Mouse (Mus musculus) liver, embryonic 14.5 days (tissue): Measurements from ENCODE around the gene Idnk. TPM values are rescaled to one million over a fixed set of nuclear protein-coding genes. Genes with fewer than 3 reads are reported as not detected.

Experiments used
- ATAC-seq: fragments of 200-750 bp; cut with Nextera tagmentation; 2 replicates; pipeline ENCODE4 v1.8.0; 2017; ENCODE audit warnings: moderate number of reproducible peaks, mild to moderate bottlenecking, moderate library complexity; ENCODE audit not compliant: insufficient read depth
- DNase-seq, 3 experiments: peaks; one replicate each; pipeline ENCODE4 v3.0.0-alpha.2; 2012 to 2013; ENCODE audit warnings: low read depth in 3 of 3, low spot score in 3 of 3
- H3K27ac ChIP-seq: fragments of 300-500 bp; sonication (generic); 2 replicates; pipeline ENCODE4 v1.5.1; 2014; ENCODE audit warnings: moderate library complexity, mild to moderate bottlenecking, control low read depth, inconsistent platforms
- H3K27me3 ChIP-seq: fragments of 300-500 bp; sonication (generic); 2 replicates; pipeline ENCODE4 v1.6.1; 2014; ENCODE audit warnings: mild to moderate bottlenecking, low read length, moderate library complexity; ENCODE audit not compliant: control insufficient read depth, insufficient read depth
- H3K36me3 ChIP-seq: fragments of 300-500 bp; sonication (generic); replicated peaks from 2 replicates; pipeline ENCODE4 v1.6.1; 2014; ENCODE audit warnings: low read depth; ENCODE audit not compliant: control insufficient read depth, insufficient read depth
- H3K4me1 ChIP-seq, 2 experiments: fragments of 200-500 bp in 1 of 2; fragments of 300-500 bp in 1 of 2; sonication (generic) in 1 of 2; replicated peaks; 2 replicates each; pipeline ENCODE4 v1.6.1; 2012 to 2014; ENCODE audit warnings: antibody characterized with exemption in 1 of 2, inconsistent platforms in 1 of 2, low read length in 1 of 2; ENCODE audit not compliant: control insufficient read depth in 2 of 2, insufficient read depth in 2 of 2
- H3K4me2 ChIP-seq: fragments of 300-500 bp; sonication (generic); 2 replicates; pipeline ENCODE4 v1.6.1; 2014; ENCODE audit warnings: low read depth, mild to moderate bottlenecking, control low read depth, moderate library complexity
- H3K4me3 ChIP-seq, 2 experiments: fragments of 200-500 bp in 1 of 2; fragments of 300-500 bp in 1 of 2; sonication (generic) in 1 of 2; 2 replicates each; pipeline ENCODE4 v1.5.1; 2012 to 2014; ENCODE audit warnings: low read depth in 2 of 2, low read length in 2 of 2, mild to moderate bottlenecking in 2 of 2, control low read depth in 1 of 2, inconsistent platforms in 1 of 2, moderate library complexity in 1 of 2; ENCODE audit not compliant: insufficient read depth in 1 of 2
- H3K9ac ChIP-seq: fragments of 300-500 bp; sonication (generic); replicated peaks from 2 replicates; pipeline ENCODE4 v1.6.1; 2014; ENCODE audit warnings: mild to moderate bottlenecking, control low read depth, moderate library complexity
- H3K9me3 ChIP-seq: fragments of 300-500 bp; sonication (generic); 2 replicates; pipeline ENCODE4 v1.6.1; 2016; ENCODE audit warnings: low read length, mixed read lengths; ENCODE audit not compliant: control insufficient read depth
- CTCF ChIP-seq: IDR thresholded peaks from 2 replicates; pipeline ENCODE4 v1.5.1; 2016; ENCODE audit warnings: antibody characterized with exemption, low read depth, control low read depth
- EP300 ChIP-seq: IDR thresholded peaks from 2 replicates; pipeline ENCODE4 v1.6.1; 2016; ENCODE audit warnings: antibody characterized with exemption, low read depth
- WGBS: fragments of 180-500 bp; shearing (Covaris S2); extraction: QIAGEN DNeasy Blood & Tissue Kit; methylation state at CpG from one replicate; pipeline ENCODE4 v1.1.7; 2014; ENCODE audit not compliant: insufficient replicate concordance; 5-methylcytosine and 5-hydroxymethylcytosine counted together
- polyA plus RNA-seq, 2 experiments: library from polyadenylated mRNA; depleted of rRNA in 1 of 2; stranded (reverse) in 1 of 2; unstranded in 1 of 2; fragments of >200 nt; fragmentation: Nextera tagmentation in 1 of 2; extraction: Ambion mirVana in 1 of 2; gene quantifications; 2 replicates each; pipeline versions ENCODE4 v1.2.1 to v1.2.3; 2012 to 2014

The Idnk gene
- polyA plus RNA-seq, 2 experiments: 6.9 to 17.7 TPM

GRCm38 (mm10) chr13:58158099-58158912 is 857 bp downstream of the Idnk start:
- no peaks in the 10 kb centered on the region; the same call in 1 of the 2 replicates for H3K36me3 ChIP-seq
- DNase-seq (peak; percentile 83 to 88 (median 83)), ATAC-seq (peak; percentile 67)
- no peaks in the 10 kb centered on the region for H3K27me3 ChIP-seq
- H3K4me3 ChIP-seq: peak overlapping the region; percentile 79 to 90
- H3K4me2 ChIP-seq: peak overlapping the region; percentile 83
- H3K9ac ChIP-seq: peak overlapping the region; percentile 76
- no peaks in the 10 kb centered on the region for H3K9me3 ChIP-seq
- H3K4me1 ChIP-seq: peaks cover 0 to 6% of the 10 kb centered on the region in 2 experiments; a peak in 2 of 4 replicates
- 3% methylated on average over 16 of the region's 16 CpGs for WGBS
- H3K27ac ChIP-seq: peak overlapping the region; percentile 53
- no peak for TF ChIP-seq EP300
- TF ChIP-seq CTCF: peak; percentile 98

DNA sequence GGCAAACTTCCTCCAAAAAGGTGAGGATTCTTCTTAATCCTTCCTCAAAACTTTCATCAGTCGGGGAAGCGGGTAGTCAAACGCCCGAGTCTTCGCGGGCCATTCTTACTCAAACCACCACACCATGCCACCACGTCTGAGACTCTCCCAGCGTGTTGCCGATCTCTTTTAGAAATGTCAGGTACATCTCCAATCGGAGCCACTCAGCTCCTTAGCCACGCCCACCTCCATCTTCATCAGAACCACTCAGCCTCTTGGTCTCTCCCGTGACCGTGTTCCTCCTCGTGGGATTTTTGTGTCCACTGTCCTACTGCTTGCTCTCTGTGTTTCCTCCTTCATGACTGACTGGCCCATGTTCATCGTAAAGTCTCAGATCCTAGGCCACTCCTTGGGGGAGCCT is 3.3 kb downstream of the Idnk start:
- Histone ChIP-seq H3K9me3 (no peaks in the 10 kb centered on the region), H3K36me3 (no peaks in the 10 kb centered on the region; the same call in 1 of the 2 replicates), H3K9ac (no peak overlapping the region), H3K4me1 (peaks cover 0 to 6% of the 10 kb centered on the region in 2 experiments; a peak in 2 of 4 replicates), H3K27ac (no peak overlapping the region), H3K4me2 (no peak overlapping the region), H3K4me3 (no peak overlapping the region), H3K27me3 (no peaks in the 10 kb centered on the region)
- TF ChIP-seq EP300 (no peak), CTCF (no peak)
- DNase-seq: no peak
- ATAC-seq: no peak
- 82% methylated on average over 15 of the region's 15 CpGs for WGBS

GRCm38 (mm10) chr13:58163343-58163742 is 5.9 kb downstream of the Idnk start:
- DNase-seq: no peak
- H3K4me1 ChIP-seq: no peaks in the 10 kb centered on the region
- no peaks in the 10 kb centered on the region; the same call in 1 of the 2 replicates for H3K36me3 ChIP-seq
- H3K4me3 ChIP-seq: no peak overlapping the region
- WGBS: 81% methylated on average over 12 of the region's 12 CpGs
- TF ChIP-seq EP300 (no peak), CTCF (no peak)
- H3K9ac ChIP-seq: no peak overlapping the region
- no peaks in the 10 kb centered on the region for H3K9me3 ChIP-seq
- no peak overlapping the region for H3K4me2 ChIP-seq
- no peak overlapping the region for H3K27ac ChIP-seq
- H3K27me3 ChIP-seq: no peaks in the 10 kb centered on the region
- no peak for ATAC-seq

- Histone ChIP-seq H3K9me3 (no peaks in the 10 kb centered on the region), H3K27me3 (no peaks in the 10 kb centered on the region), H3K4me1 (no peaks in the 10 kb centered on the region), H3K27ac (no peak overlapping the region), H3K4me2 (no peak overlapping the region), H3K36me3 (no peaks in the 10 kb centered on the region; the same call in 1 of the 2 replicates), H3K9ac (no peak overlapping the region), H3K4me3 (no peak overlapping the region)
- ATAC-seq (no peak), DNase-seq (no peak)
- TF ChIP-seq EP300: no peak
- TF ChIP-seq CTCF: no peak
These were observed 10.7 kb downstream of the Idnk start for GRCm38 (mm10) chr13:58168119-58168518.

- no peak overlapping the region for H3K4me3 ChIP-seq
- H3K27me3 ChIP-seq: no peaks in the 10 kb centered on the region
- 85% methylated on average over 3 of the region's 3 CpGs for WGBS
- H3K4me2 ChIP-seq: no peak overlapping the region
- no peaks in the 10 kb centered on the region; a peak in 1 of 4 replicates for H3K4me1 ChIP-seq
- DNase-seq (no peak), ATAC-seq (no peak)
- peaks cover 31% of the 10 kb centered on the region for H3K36me3 ChIP-seq
- no peaks in the 10 kb centered on the region for H3K9me3 ChIP-seq
- no peak for TF ChIP-seq EP300
- TF ChIP-seq CTCF: no peak
- H3K9ac ChIP-seq: no peak overlapping the region
- no peak overlapping the region for H3K27ac ChIP-seq
These were observed 18.7 kb downstream of the Idnk start for GRCm38 (mm10) chr13:58176105-58176504.
